Mouse (Mus musculus) liver, embryonic 11.5 days (tissue): ENCODE results near the gene Magi1. TPM values are rescaled to one million over a fixed set of nuclear protein-coding genes. Genes with fewer than 3 reads are reported as not detected.
A peak's percentile ranks its signal among the peaks of the same experiment; 100 is the strongest.

ENCODE experiments used
- ATAC-seq: fragments of 200-750 bp; cut with Nextera tagmentation; replicated peaks from 2 replicates; pipeline ENCODE4 v1.8.0; 2017; ENCODE audit warnings: moderate number of reproducible peaks, mild to moderate bottlenecking, moderate TSS enrichment, moderate library complexity; ENCODE audit not compliant: low FRiP score
- DNase-seq: peaks from one replicate; pipeline ENCODE4 v3.0.0-alpha.2; 2017; ENCODE audit warnings: low spot score
- H3K27ac ChIP-seq: fragments of 300-500 bp; sonication (generic); 2 replicates; pipeline ENCODE4 v1.5.1; 2014; ENCODE audit warnings: mild to moderate bottlenecking, low read depth, low read length, control low read depth
- H3K27me3 ChIP-seq: fragments of 300-500 bp; sonication (generic); replicated peaks from 2 replicates; pipeline ENCODE4 v1.6.1; 2014; ENCODE audit warnings: low read length, mixed read lengths; ENCODE audit not compliant: control insufficient read depth, insufficient read depth
- H3K36me3 ChIP-seq: fragments of 300-500 bp; sonication (generic); 2 replicates; pipeline ENCODE4 v1.6.1; 2014; ENCODE audit warnings: mild to moderate bottlenecking, low read length, moderate library complexity, mixed read lengths; ENCODE audit not compliant: control insufficient read depth, insufficient read depth
- H3K4me1 ChIP-seq: fragments of 300-500 bp; sonication (generic); replicated peaks from 2 replicates; pipeline ENCODE4 v1.6.1; 2014; ENCODE audit warnings: low read length, mixed read lengths; ENCODE audit not compliant: control insufficient read depth, insufficient read depth
- H3K4me2 ChIP-seq: fragments of 300-500 bp; sonication (generic); 2 replicates; pipeline ENCODE4 v1.6.1; 2014; ENCODE audit warnings: mild to moderate bottlenecking, control low read depth, moderate library complexity
- H3K4me3 ChIP-seq: fragments of 300-500 bp; sonication (generic); 2 replicates; pipeline ENCODE4 v1.5.1; 2014; ENCODE audit warnings: low read depth, low read length, control low read depth
- H3K9ac ChIP-seq: fragments of 300-500 bp; sonication (generic); 2 replicates; pipeline ENCODE4 v1.6.1; 2014; ENCODE audit warnings: low read depth, low read length, control low read depth
- H3K9me3 ChIP-seq: fragments of 300-500 bp; sonication (generic); 2 replicates; pipeline ENCODE4 v1.6.1; 2016; ENCODE audit warnings: low read length, inconsistent platforms, mixed read lengths; ENCODE audit not compliant: control insufficient read depth
- WGBS: fragments of 180-500 bp; shearing (Covaris S2); extraction: QIAGEN DNeasy Blood & Tissue Kit; methylation state at CpG from one replicate; pipeline ENCODE4 v1.1.7; 2014; 5-methylcytosine and 5-hydroxymethylcytosine counted together
- polyA plus RNA-seq: library from polyadenylated mRNA; unstranded; fragments of >200 nt; fragmentation: Nextera tagmentation; extraction: Ambion mirVana; gene quantifications from 2 replicates; pipeline ENCODE4 v1.2.1, GENCODE M21; 2014

Magi1 gene
- polyA plus RNA-seq, 1 experiment from 2014 or later = 4.6 TPM

GRCm38 (mm10) chr6:93716686-93717625 lies 566.8 kb downstream of the Magi1 start:
- no peak for ATAC-seq
- DNase-seq = no peak
- Histone ChIP-seq H3K4me3 (peak overlapping the region; percentile 13; the same call in 1 of the 2 replicates), H3K4me1 (peaks cover 5% of the 10 kb centered on the region; the same call in 1 of the 2 replicates), H3K36me3 (no peaks in the 10 kb centered on the region), H3K4me2 (peak overlapping the region; percentile 32), H3K27ac (no peak overlapping the region), H3K9me3 (no peaks in the 10 kb centered on the region), H3K9ac (no peak overlapping the region), H3K27me3 (peaks cover 10% of the 10 kb centered on the region)
- 8% methylated on average over 24 of the region's 24 CpGs for WGBS

GRCm38 (mm10) chr6:93715181-93716180 lies 568.2 kb downstream of the Magi1 start:
- no peaks in the 10 kb centered on the region for H3K9me3 ChIP-seq
- H3K4me2 ChIP-seq = peak overlapping the region; percentile 39
- H3K36me3 ChIP-seq = no peaks in the 10 kb centered on the region
- no peak overlapping the region for H3K27ac ChIP-seq
- 33% methylated on average over 24 of the region's 24 CpGs for WGBS
- ATAC-seq (no peak), DNase-seq (no peak)
- H3K9ac ChIP-seq = no peak overlapping the region
- no peak overlapping the region for H3K4me3 ChIP-seq
- peaks cover 10% of the 10 kb centered on the region for H3K27me3 ChIP-seq
- peaks cover 5% of the 10 kb centered on the region; the same call in 1 of the 2 replicates for H3K4me1 ChIP-seq

GRCm38 (mm10) chr6:93704350-93704749 lies 579.4 kb downstream of the Magi1 start:
- no peak overlapping the region for H3K27ac ChIP-seq
- no peak for DNase-seq
- no peaks in the 10 kb centered on the region for H3K36me3 ChIP-seq
- H3K4me2 ChIP-seq = no peak overlapping the region
- WGBS = 85% methylated on average over 5 of the region's 5 CpGs
- H3K4me3 ChIP-seq = no peak overlapping the region
- H3K4me1 ChIP-seq = no peaks in the 10 kb centered on the region
- no peaks in the 10 kb centered on the region for H3K27me3 ChIP-seq
- H3K9ac ChIP-seq = no peak overlapping the region
- no peak for ATAC-seq
- H3K9me3 ChIP-seq = no peaks in the 10 kb centered on the region

- Histone ChIP-seq H3K4me2 (no peak overlapping the region), H3K9ac (no peak overlapping the region), H3K4me1 (no peaks in the 10 kb centered on the region), H3K27ac (no peak overlapping the region), H3K9me3 (no peaks in the 10 kb centered on the region), H3K4me3 (no peak overlapping the region), H3K27me3 (no peaks in the 10 kb centered on the region), H3K36me3 (no peaks in the 10 kb centered on the region)
- ATAC-seq (no peak), DNase-seq (no peak)
- WGBS = 80% methylated on average over 13 of the region's 13 CpGs
Observed at GRCm38 (mm10) chr6:93699436-93699835, 584.3 kb downstream of the Magi1 start.

GRCm38 (mm10) chr6:93697956-93698355 lies 585.8 kb downstream of the Magi1 start:
- Histone ChIP-seq H3K36me3 (no peaks in the 10 kb centered on the region), H3K9me3 (no peaks in the 10 kb centered on the region), H3K27me3 (no peaks in the 10 kb centered on the region), H3K9ac (no peak overlapping the region), H3K4me1 (no peaks in the 10 kb centered on the region), H3K4me2 (no peak overlapping the region), H3K4me3 (no peak overlapping the region), H3K27ac (no peak overlapping the region)
- ATAC-seq = no peak
- 81% methylated on average over 5 of the region's 5 CpGs for WGBS
- DNase-seq = no peak

- ATAC-seq (no peak), DNase-seq (no peak)
- Histone ChIP-seq H3K27me3 (no peaks in the 10 kb centered on the region), H3K27ac (no peak overlapping the region), H3K9me3 (no peaks in the 10 kb centered on the region), H3K36me3 (0 out of 2 replicates have a peak, but pooled peaks cover 2% of the 10 kb centered on the region), H3K4me3 (no peak overlapping the region), H3K9ac (no peak overlapping the region), H3K4me2 (no peak overlapping the region), H3K4me1 (no peaks in the 10 kb centered on the region)
- 58% methylated on average over 17 of the region's 17 CpGs for WGBS
Observed at GRCm38 (mm10) chr6:93678766-93679165, 605.0 kb downstream of the Magi1 start.

GRCm38 (mm10) chr6:93666731-93667130 lies 617.0 kb downstream of the Magi1 start:
- no peak for DNase-seq
- Histone ChIP-seq H3K27me3 (no peaks in the 10 kb centered on the region), H3K27ac (no peak overlapping the region), H3K36me3 (no peaks in the 10 kb centered on the region), H3K4me1 (no peaks in the 10 kb centered on the region), H3K9me3 (no peaks in the 10 kb centered on the region), H3K4me2 (no peak overlapping the region), H3K4me3 (no peak overlapping the region), H3K9ac (no peak overlapping the region)
- 78% methylated on average over 2 of the region's 2 CpGs for WGBS
- ATAC-seq = no peak

- no peak for ATAC-seq
- H3K9ac ChIP-seq = no peak overlapping the region
- 81% methylated on average over 11 of the region's 12 CpGs for WGBS
Observed at GRCm38 (mm10) chr6:93665056-93665805, 618.5 kb downstream of the Magi1 start.

More at GRCm38 (mm10) chr6:93665056-93665805, 618.5 kb downstream of the Magi1 start:
- no peak overlapping the region for H3K4me3 ChIP-seq
- H3K4me2 ChIP-seq = no peak overlapping the region
- no peak overlapping the region for H3K27ac ChIP-seq
- DNase-seq = no peak
- no peaks in the 10 kb centered on the region for H3K27me3 ChIP-seq
- no peaks in the 10 kb centered on the region for H3K36me3 ChIP-seq
- no peaks in the 10 kb centered on the region for H3K9me3 ChIP-seq
- H3K4me1 ChIP-seq = no peaks in the 10 kb centered on the region
